Mouse (Mus musculus) intestine, embryonic 15.5 days (tissue): ENCODE measurements around the gene Tial1. TPM values are rescaled to one million over a fixed set of nuclear protein-coding genes. Genes with fewer than 3 reads are reported as not detected.

Source experiments
- ATAC-seq: fragments of 200-750 bp; cut with Nextera tagmentation; 2 replicates; pipeline ENCODE4 v1.8.0; 2017; ENCODE audit warnings: moderate TSS enrichment, moderate library complexity
- H3K27ac ChIP-seq: fragments of 300-500 bp; sonication (generic); 2 replicates; pipeline ENCODE4 v1.5.1; 2015; ENCODE audit warnings: mild to moderate bottlenecking, inconsistent platforms
- H3K27me3 ChIP-seq: fragments of 300-500 bp; sonication (generic); replicated peaks from 2 replicates; pipeline ENCODE4 v1.6.1; 2015; ENCODE audit warnings: inconsistent platforms
- H3K36me3 ChIP-seq: fragments of 300-500 bp; sonication (generic); 2 replicates; pipeline ENCODE4 v1.6.1; 2015; ENCODE audit warnings: inconsistent platforms
- H3K4me1 ChIP-seq: fragments of 300-500 bp; sonication (generic); replicated peaks from 2 replicates; pipeline ENCODE4 v1.6.1; 2015; ENCODE audit warnings: inconsistent platforms
- H3K4me2 ChIP-seq: fragments of 300-500 bp; sonication (generic); replicated peaks from 2 replicates; pipeline ENCODE4 v1.6.1; 2015; ENCODE audit warnings: mild to moderate bottlenecking, inconsistent platforms
- H3K4me3 ChIP-seq: fragments of 300-500 bp; sonication (generic); replicated peaks from 2 replicates; pipeline ENCODE4 v1.5.1; 2015; ENCODE audit warnings: inconsistent platforms
- H3K9ac ChIP-seq: fragments of 300-500 bp; sonication (generic); 2 replicates; pipeline ENCODE4 v1.6.1; 2015; ENCODE audit warnings: inconsistent platforms
- H3K9me3 ChIP-seq: fragments of 300-500 bp; sonication (generic); 2 replicates; pipeline ENCODE4 v1.6.1; 2016; ENCODE audit warnings: inconsistent platforms
- WGBS: fragments of 180-500 bp; shearing (Covaris S2); methylation state at CpG from one replicate; pipeline ENCODE4 v1.1.7; 2015; 5-methylcytosine and 5-hydroxymethylcytosine counted together
- polyA plus RNA-seq: library from polyadenylated mRNA; unstranded; fragments of >200 nt; fragmentation: Nextera tagmentation; extraction: Ambion mirVana; gene quantifications from 2 replicates; pipeline ENCODE4 v1.2.1, GENCODE M21; 2015

Gene Tial1
- 19.9 and 24.2 TPM in 2 replicates for polyA plus RNA-seq

GRCm38 (mm10) chr7:128461285-128462215, at the start of gene Tial1:
Gene Tial1 (minus strand): TSS chr7:128461717.
- peak within 1 kb of the TSS; percentile 67 for H3K4me3 ChIP-seq
- no peaks in the 10 kb centered on the region for H3K9me3 ChIP-seq
- peak within 1 kb of the TSS; percentile 86 for H3K4me2 ChIP-seq
- WGBS, result under 1% methylated on average over 69 of the region's 69 CpGs
- ATAC-seq, result peak; percentile 99
- H3K27ac ChIP-seq, result peak within 1 kb of the TSS; percentile 98
- H3K36me3 ChIP-seq, result no peaks in the 10 kb centered on the region
- H3K4me1 ChIP-seq, result peaks cover 10% of the 10 kb centered on the region; the same call in 1 of the 2 replicates
- H3K9ac ChIP-seq, result peak within 1 kb of the TSS; percentile 82
- no peaks in the 10 kb centered on the region for H3K27me3 ChIP-seq

- Histone ChIP-seq H3K9ac (no peak overlapping the region), H3K4me1 (no peaks in the 10 kb centered on the region), H3K36me3 (no peaks in the 10 kb centered on the region), H3K9me3 (no peaks in the 10 kb centered on the region), H3K4me3 (no peak overlapping the region), H3K27me3 (no peaks in the 10 kb centered on the region), H3K4me2 (no peak overlapping the region), H3K27ac (no peak overlapping the region)
- WGBS, result 86% methylated on average over 6 of the region's 6 CpGs
- ATAC-seq, result no peak
Observed at GRCm38 (mm10) chr7:128504091-128504490, 42.6 kb upstream of the Tial1 start.

- H3K36me3 ChIP-seq, result no peaks in the 10 kb centered on the region
- no peak overlapping the region for H3K4me2 ChIP-seq
- H3K4me3 ChIP-seq, result no peak overlapping the region
- no peaks in the 10 kb centered on the region for H3K4me1 ChIP-seq
- H3K9ac ChIP-seq, result no peak overlapping the region
- 76% methylated on average over 6 of the region's 6 CpGs for WGBS
- no peaks in the 10 kb centered on the region for H3K27me3 ChIP-seq
- H3K9me3 ChIP-seq, result no peaks in the 10 kb centered on the region
- H3K27ac ChIP-seq, result no peak overlapping the region
- no peak for ATAC-seq
Observed at GRCm38 (mm10) chr7:128499801-128500200, 38.3 kb upstream of the Tial1 start.

GRCm38 (mm10) chr7:128494546-128494945, 33.0 kb upstream of the Tial1 start:
- Histone ChIP-seq H3K36me3 (no peaks in the 10 kb centered on the region), H3K4me3 (no peak overlapping the region), H3K4me2 (no peak overlapping the region), H3K27ac (no peak overlapping the region), H3K9ac (no peak overlapping the region), H3K9me3 (no peaks in the 10 kb centered on the region), H3K27me3 (no peaks in the 10 kb centered on the region), H3K4me1 (no peaks in the 10 kb centered on the region)
- ATAC-seq, result no peak
- WGBS, result 93% methylated on average over 5 of the region's 5 CpGs

GRCm38 (mm10) chr7:128488986-128489385, 27.5 kb upstream of the Tial1 start:
- no peak for ATAC-seq
- no peak overlapping the region for H3K4me2 ChIP-seq
- 92% methylated on average over 3 of the region's 3 CpGs for WGBS
- H3K9me3 ChIP-seq, result no peaks in the 10 kb centered on the region
- no peak overlapping the region for H3K27ac ChIP-seq
- no peak overlapping the region for H3K9ac ChIP-seq
- H3K36me3 ChIP-seq, result no peaks in the 10 kb centered on the region
- H3K27me3 ChIP-seq, result no peaks in the 10 kb centered on the region
- no peak overlapping the region for H3K4me3 ChIP-seq
- no peaks in the 10 kb centered on the region for H3K4me1 ChIP-seq

- Histone ChIP-seq H3K9ac (no peak overlapping the region), H3K4me1 (no peaks in the 10 kb centered on the region), H3K4me3 (no peak overlapping the region), H3K4me2 (peak overlapping the region; percentile 17; the same call in 1 of the 2 replicates), H3K27me3 (no peaks in the 10 kb centered on the region), H3K27ac (no peak overlapping the region), H3K36me3 (no peaks in the 10 kb centered on the region), H3K9me3 (no peaks in the 10 kb centered on the region)
- ATAC-seq, result no peak
- 42% methylated on average over 10 of the region's 10 CpGs for WGBS
Observed at GRCm38 (mm10) chr7:128474322-128474721, 12.8 kb upstream of the Tial1 start.

GRCm38 (mm10) chr7:128462406-128462805, 889 bp upstream of the Tial1 start:
- Histone ChIP-seq H3K4me1 (peaks cover 10% of the 10 kb centered on the region; the same call in 1 of the 2 replicates), H3K27me3 (no peaks in the 10 kb centered on the region), H3K4me3 (peak overlapping the region; percentile 67), H3K36me3 (no peaks in the 10 kb centered on the region), H3K9ac (peak overlapping the region; percentile 51; the same call in 1 of the 2 replicates), H3K27ac (no peak overlapping the region), H3K9me3 (no peaks in the 10 kb centered on the region), H3K4me2 (peak overlapping the region; percentile 86)
- ATAC-seq, result no peak
- 71% methylated on average over 5 of the region's 5 CpGs for WGBS

GRCm38 (mm10) chr7:128460865-128461228, 670 bp downstream of the Tial1 start:
- peak overlapping the region; percentile 98 for H3K27ac ChIP-seq
- WGBS, result 0% methylated on average over 22 of the region's 23 CpGs

GRCm38 (mm10) chr7:128460131-128460864, 1.2 kb downstream of the Tial1 start:
- Histone ChIP-seq H3K27ac (peak overlapping the region; percentile 98), H3K4me3 (peak overlapping the region; percentile 67), H3K4me2 (peak overlapping the region; percentile 86), H3K9ac (peak overlapping the region; percentile 82), H3K27me3 (no peaks in the 10 kb centered on the region), H3K9me3 (no peaks in the 10 kb centered on the region), H3K4me1 (peaks cover 10% of the 10 kb centered on the region; the same call in 1 of the 2 replicates), H3K36me3 (no peaks in the 10 kb centered on the region)
- WGBS, result under 1% methylated on average over 36 of the region's 36 CpGs
- ATAC-seq, result peak; percentile 1; the same call in 1 of the 2 replicates

More at GRCm38 (mm10) chr7:128460865-128461228, 670 bp downstream of the Tial1 start:
- Histone ChIP-seq H3K36me3 (no peaks in the 10 kb centered on the region), H3K27me3 (no peaks in the 10 kb centered on the region), H3K9ac (peak overlapping the region; percentile 82), H3K4me2 (peak overlapping the region; percentile 86), H3K4me1 (peaks cover 10% of the 10 kb centered on the region; the same call in 1 of the 2 replicates), H3K4me3 (peak overlapping the region; percentile 67), H3K9me3 (no peaks in the 10 kb centered on the region)
- ATAC-seq, result peak; percentile 46; the same call in 1 of the 2 replicates

GRCm38 (mm10) chr7:128459791-128460130, 1.8 kb downstream of the Tial1 start:
- Histone ChIP-seq H3K4me3 (peak overlapping the region; percentile 67), H3K27me3 (no peaks in the 10 kb centered on the region), H3K27ac (no peak overlapping the region), H3K9me3 (no peaks in the 10 kb centered on the region), H3K9ac (peak overlapping the region; percentile 82), H3K4me1 (peaks cover 10% of the 10 kb centered on the region; the same call in 1 of the 2 replicates), H3K36me3 (no peaks in the 10 kb centered on the region), H3K4me2 (peak overlapping the region; percentile 86)
- 14% methylated on average over 4 of the region's 4 CpGs for WGBS
- no peak for ATAC-seq

- Histone ChIP-seq H3K27me3 (no peaks in the 10 kb centered on the region), H3K36me3 (no peaks in the 10 kb centered on the region), H3K27ac (no peak overlapping the region), H3K4me3 (no peak overlapping the region), H3K4me1 (peaks cover 10% of the 10 kb centered on the region; the same call in 1 of the 2 replicates), H3K9ac (no peak overlapping the region), H3K9me3 (no peaks in the 10 kb centered on the region), H3K4me2 (no peak overlapping the region)
- no peak for ATAC-seq
Observed at GRCm38 (mm10) chr7:128458011-128458410, 3.5 kb downstream of the Tial1 start.

GRCm38 (mm10) chr7:128452731-128453130, 8.8 kb downstream of the Tial1 start:
- Histone ChIP-seq H3K4me1 (no peaks in the 10 kb centered on the region; the same call in 1 of the 2 replicates), H3K27me3 (no peaks in the 10 kb centered on the region), H3K4me3 (no peak overlapping the region), H3K36me3 (peaks cover 2% of the 10 kb centered on the region; the same call in 1 of the 2 replicates), H3K9ac (no peak overlapping the region), H3K27ac (no peak overlapping the region), H3K4me2 (no peak overlapping the region), H3K9me3 (no peaks in the 10 kb centered on the region)
- WGBS, result 82% methylated on average over 1 of the region's 1 CpGs
- ATAC-seq, result no peak
